Mouse (Mus musculus): ENCODE data around the gene Gsdma. TPM values are rescaled to one million over a fixed set of nuclear protein-coding genes. Genes with fewer than 3 reads are reported as not detected.
A peak's percentile ranks its signal among the peaks of the same experiment; 100 is the strongest.

The Gsdma gene
- total and polyA plus RNA-seq, 3 experiments = 0.10 TPM; not detected in 2

GRCm38 (mm10) chr11:98699911-98700310 lies 35.8 kb downstream of the Gsdma start:
- Histone ChIP-seq H3K79me2 (replicated peaks; ENCODE audit: control insufficient read depth, extremely low read depth, insufficient read depth, poor library complexity, severe bottlenecking) (no peaks in the 10 kb centered on the region), H3K4me2 (ENCODE audit: insufficient read depth, low read depth, poor library complexity, severe bottlenecking) (no peak overlapping the region), H3K27ac (ENCODE audit: insufficient read depth, low read depth) (no peak overlapping the region), H3K4me3 (replicated peaks in 1 of 3; ENCODE audit: low read depth in 2 of 3, low read length in 2 of 3, poor library complexity in 1 of 3) (no peak overlapping the region), H3K36me3 (replicated peaks in 1 of 2; ENCODE audit: control insufficient read depth in 1 of 2, insufficient read depth in 1 of 2, low read length in 1 of 2) (peaks cover 27 to 49% of the 10 kb centered on the region in 2 experiments), H3K27me3 (replicated peaks) (no peaks in the 10 kb centered on the region), H3K4me1 (ENCODE audit: control insufficient read depth in 1 of 2, insufficient read depth in 2 of 2) (peaks cover 8 to 12% of the 10 kb centered on the region in 2 experiments; a peak in 3 of 4 replicates), H3K9ac (ENCODE audit: insufficient read depth, low read depth) (no peak overlapping the region), H3K9me3 (replicated peaks; ENCODE audit: low read length) (no peaks in the 10 kb centered on the region)
- in situ Hi-C loops (cut with MboI; ENCODE audit: low pct_ligation_motif_present, low pct_unique_long_range_greater_than_20kb, low sequenced_read_pairs) = loop anchor here (5.0 to 10.0 kb wide), 2 partner anchors 87 to 215 kb away; no protein-coding TSS in a partner anchor
- dilution Hi-C loops (cut with MboI; ENCODE audit: extremely low pct_ligation_motif_present, extremely low pct_unique_long_range_greater_than_20kb, low sequenced_read_pairs) = no loop called here
- TF ChIP-seq JUND (conservative IDR thresholded peaks at IDR 0.05; ENCODE audit: low read depth, low read length) (no peak), MAX (IDR thresholded peaks at IDR 0.05; ENCODE audit: low read length) (no peak), USF2 (conservative IDR thresholded peaks at IDR 0.05; ENCODE audit: low read depth, low read length) (no peak), IRF4 (IDR thresholded peaks at IDR 0.05; ENCODE audit: low read depth, low read length) (no peak), NELFE (IDR thresholded peaks at IDR 0.05; ENCODE audit: low read depth, low read length) (peak; percentile 50; the same call in 1 of the 2 replicates), POLR2A (IDR thresholded peaks at IDR 0.05; ENCODE audit: low read depth, low read length) (0 out of 2 replicates have a peak, but pooled peaks have one; percentile 17), CTCF (conservative IDR thresholded peaks at IDR 0.05 in 1 of 2, IDR thresholded peaks at IDR 0.05 in 1 of 2; ENCODE audit: low read depth in 2 of 2, low read length in 2 of 2) (peak; percentile 86 to 98), ZC3H11A (IDR thresholded peaks at IDR 0.05; ENCODE audit: low read depth, low read length) (peak; percentile 78), ETS1 (conservative IDR thresholded peaks at IDR 0.05; ENCODE audit: low read depth, low read length) (no peak), ZNF384 (IDR thresholded peaks at IDR 0.05; ENCODE audit: low read depth, low read length) (no peak), SMC3 (IDR thresholded peaks at IDR 0.05; ENCODE audit: low read depth, low read length) (peak; percentile 96), MAZ (IDR thresholded peaks at IDR 0.05; ENCODE audit: low read depth, low read length) (peak; percentile 52; the same call in 1 of the 2 replicates), RAD21 (IDR thresholded peaks at IDR 0.05; ENCODE audit: low read depth, low read length) (peak; percentile 98)
- DNase-seq (ENCODE audit: extremely low read depth) = peak; percentile 78

- Histone ChIP-seq H3K9me3 (replicated peaks; ENCODE audit: low read length) (no peaks in the 10 kb centered on the region), H3K79me2 (replicated peaks; ENCODE audit: control insufficient read depth, extremely low read depth, insufficient read depth, poor library complexity, severe bottlenecking) (no peaks in the 10 kb centered on the region), H3K27ac (ENCODE audit: insufficient read depth, low read depth) (no peak within 1 kb of the TSS), H3K27me3 (replicated peaks) (no peaks in the 10 kb centered on the region), H3K4me3 (replicated peaks in 1 of 3; ENCODE audit: low read depth in 2 of 3, low read length in 2 of 3, poor library complexity in 1 of 3) (no peak within 1 kb of the TSS), H3K4me2 (ENCODE audit: insufficient read depth, low read depth, poor library complexity, severe bottlenecking) (no peak within 1 kb of the TSS), H3K4me1 (ENCODE audit: control insufficient read depth in 1 of 2, insufficient read depth in 2 of 2) (peaks cover 8 to 12% of the 10 kb centered on the region in 2 experiments; a peak in 3 of 4 replicates), H3K36me3 (replicated peaks in 1 of 2; ENCODE audit: control insufficient read depth in 1 of 2, insufficient read depth in 1 of 2, low read length in 1 of 2) (peaks cover 26 to 49% of the 10 kb centered on the region in 2 experiments), H3K9ac (ENCODE audit: insufficient read depth, low read depth) (no peak within 1 kb of the TSS)
- no peak for DNase-seq (ENCODE audit: extremely low read depth)
- dilution Hi-C loops (cut with MboI; ENCODE audit: extremely low pct_ligation_motif_present, extremely low pct_unique_long_range_greater_than_20kb, low sequenced_read_pairs) (no loop called here), in situ Hi-C loops (cut with MboI; ENCODE audit: low pct_ligation_motif_present, low pct_unique_long_range_greater_than_20kb, low sequenced_read_pairs) (no loop called here)
- TF ChIP-seq POLR2A (IDR thresholded peaks at IDR 0.05; ENCODE audit: low read depth, low read length) (no peak), E2F4 (IDR thresholded peaks at IDR 0.05; ENCODE audit: insufficient replicate concordance, low read depth, low read length) (no peak)
Measured at GRCm38 (mm10) chr11:98701213-98701670, 37.1 kb downstream of the Gsdma start, which contains the start of gene Csf3. Gene Csf3 (plus strand): TSS chr11:98701263.

Measured in CH12.LX (cell line).